Mouse (Mus musculus): ENCODE results near the gene Spindoc. TPM values are rescaled to one million over a fixed set of nuclear protein-coding genes. Genes with fewer than 3 reads are reported as not detected.

Spindoc gene
- polyA plus RNA-seq, 1 experiment from 2014 or later, result 46.1 TPM

Small RNA genes within 50 kb of the gene (microRNA-seq; reads per million reads assigned to microRNA genes)
- gene Mir6991, result 2.4 reads per million, percentile 9 among the genes with 10 or more reads in this experiment

Other genes starting within 250 kb of the Spindoc start
- 234 and 242 TPM in 2 replicates for gene Otub1, start 176.7 kb downstream of the Spindoc start, polyA plus RNA-seq (2016; fragmentation: Nextera tagmentation; extraction: Ambion mirVana)
- 824 and 858 TPM in 2 replicates for gene Cox8a, start 165.4 kb downstream of the Spindoc start, polyA plus RNA-seq (2016; fragmentation: Nextera tagmentation; extraction: Ambion mirVana)
- gene Naa40, start 141.8 kb downstream of the Spindoc start, polyA plus RNA-seq (2016; fragmentation: Nextera tagmentation; extraction: Ambion mirVana), result 71.8 and 72.2 TPM in 2 replicates
- gene Rcor2, start 115.7 kb downstream of the Spindoc start, polyA plus RNA-seq (2016; fragmentation: Nextera tagmentation; extraction: Ambion mirVana), result 40.8 and 43.5 TPM in 2 replicates
- gene Mark2, start 41.1 kb downstream of the Spindoc start, polyA plus RNA-seq (2016; fragmentation: Nextera tagmentation; extraction: Ambion mirVana), result 61.2 and 62.8 TPM in 2 replicates
- 12.5 and 13.3 TPM in 2 replicates for gene 2700081O15Rik, start 34.6 kb upstream of the Spindoc start, polyA plus RNA-seq (2016; fragmentation: Nextera tagmentation; extraction: Ambion mirVana)
- 143 TPM in 2 replicates for gene Rtn3, start 100.3 kb upstream of the Spindoc start, polyA plus RNA-seq (2016; fragmentation: Nextera tagmentation; extraction: Ambion mirVana)
- 12.0 and 12.9 TPM in 2 replicates for gene Atl3, start 111.0 kb upstream of the Spindoc start, polyA plus RNA-seq (2016; fragmentation: Nextera tagmentation; extraction: Ambion mirVana)
- gene Pla2g16, start 174.5 kb upstream of the Spindoc start, polyA plus RNA-seq (2016; fragmentation: Nextera tagmentation; extraction: Ambion mirVana), result 7.2 and 7.4 TPM in 2 replicates
- gene Lgals12, start 224.2 kb upstream of the Spindoc start, polyA plus RNA-seq (2016; fragmentation: Nextera tagmentation; extraction: Ambion mirVana), result 0.11 and 0.17 TPM in 2 replicates
- not detected in 2 replicates for gene Hrasls5, start 229.5 kb upstream of the Spindoc start, polyA plus RNA-seq (2016; fragmentation: Nextera tagmentation; extraction: Ambion mirVana)